Mouse (Mus musculus) liver, embryonic 14 days (tissue): ENCODE data around the gene Cyp46a1. TPM values are rescaled to one million over a fixed set of nuclear protein-coding genes. Genes with fewer than 3 reads are reported as not detected.

Experiments
- polyA plus RNA-seq: library from polyadenylated mRNA; depleted of rRNA; stranded (reverse); fragments of >200 nt; gene quantifications from 2 replicates; pipeline ENCODE4 v1.2.3, GENCODE M21; 2012; rRNA removed

Cyp46a1 gene
- 0.47 and 0.60 TPM in 2 replicates for polyA plus RNA-seq

GRCm38 (mm10) chr12:108333895-108334445 is at the start of gene Cyp46a1:
Gene Cyp46a1, plus strand, starts transcription at chr12:108334381.

GRCm38 (mm10) chr12:108305812-108306794 is 28.1 kb upstream of the Cyp46a1 start, which contains the start of gene Hhipl1:
Gene Hhipl1, plus strand, starts transcription at chr12:108306270.

GRCm38 (mm10) chr12:108370596-108371428 is 36.6 kb downstream of the Cyp46a1 start, which contains the start of gene Eml1:
Gene Eml1, plus strand, starts transcription at chr12:108370957.

Other genes starting within 250 kb of the Cyp46a1 start
- gene Setd3, start 155.1 kb upstream of the Cyp46a1 start, polyA plus RNA-seq = 28.2 and 32.5 TPM in 2 replicates
- 9.2 and 12.2 TPM in 2 replicates for gene Ccnk, start 154.8 kb upstream of the Cyp46a1 start, polyA plus RNA-seq
- 1.7 and 1.8 TPM in 2 replicates for gene Ccdc85c, start 59.0 kb upstream of the Cyp46a1 start, polyA plus RNA-seq
- gene Hhipl1, start 28.1 kb upstream of the Cyp46a1 start, polyA plus RNA-seq = 0.02 and 0.03 TPM in 2 replicates
- 1.9 and 2.4 TPM in 2 replicates for gene Eml1, start 36.6 kb downstream of the Cyp46a1 start, polyA plus RNA-seq
- gene Evl, start 220.3 kb downstream of the Cyp46a1 start, polyA plus RNA-seq = 15.3 and 16.8 TPM in 2 replicates